Mouse (Mus musculus) C2C12 (cell line): ENCODE results near the gene Adgrl1.

Source experiments
- CEBPB ChIP-seq: IDR thresholded peaks from one replicate; pipeline ENCODE4 v1.6.1; 2011; ENCODE audit warnings: low read depth, mild to moderate bottlenecking, control low read depth, moderate library complexity
- CTCF ChIP-seq: IDR thresholded peaks from one replicate; pipeline ENCODE4 v1.5.1; 2011; ENCODE audit not compliant: control insufficient read depth, insufficient read depth, insufficient read length
- FOSL1 ChIP-seq: IDR thresholded peaks from one replicate; pipeline ENCODE4 v1.8.0; 2011; ENCODE audit warnings: mild to moderate bottlenecking, low read length; ENCODE audit not compliant: poor library complexity, insufficient read depth, severe bottlenecking
- MAX ChIP-seq: IDR thresholded peaks from one replicate; pipeline ENCODE4 v1.6.1; 2011; ENCODE audit warnings: mild to moderate bottlenecking, control low read depth
- MYOD1 ChIP-seq: IDR thresholded peaks from one replicate; pipeline ENCODE4 v1.6.1; 2011; ENCODE audit warnings: low read depth; ENCODE audit not compliant: control insufficient read depth, insufficient read length
- MYOG ChIP-seq: IDR thresholded peaks from one replicate; pipeline ENCODE4 v1.6.1; 2011; ENCODE audit not compliant: control insufficient read depth, insufficient read length; ENCODE audit errors: extremely low read depth
- USF1 ChIP-seq: IDR thresholded peaks from one replicate; pipeline ENCODE4 v1.6.1; 2011; ENCODE audit warnings: low read depth, mild to moderate bottlenecking, control low read depth, moderate library complexity

DNA sequence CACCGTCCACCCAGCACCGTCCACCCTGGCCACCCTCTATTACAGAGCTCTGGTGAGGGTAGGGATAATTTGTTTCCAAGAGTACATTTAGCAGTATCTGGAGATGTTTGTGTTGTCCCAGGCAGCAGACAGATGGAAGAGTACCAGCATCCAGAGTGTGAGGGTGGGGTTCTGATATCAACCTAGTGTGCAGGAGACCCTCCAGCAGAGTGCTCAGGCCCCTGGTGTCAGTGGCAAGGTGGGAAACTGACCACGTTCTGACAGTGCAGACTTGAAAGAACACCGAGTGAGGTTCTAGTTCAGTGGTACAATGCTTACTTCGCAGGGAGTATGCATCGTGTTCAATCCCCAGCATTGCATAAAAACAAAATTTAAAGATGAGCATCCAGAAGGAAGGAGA lies 71.8 kb downstream of the Adgrl1 start:
- TF ChIP-seq MAX = no peak
- TF ChIP-seq CTCF = no peak
- TF ChIP-seq USF1 = no peak
- no peak for TF ChIP-seq MYOG
- TF ChIP-seq MYOD1 = no peak
- no peak for TF ChIP-seq CEBPB
- no peak for TF ChIP-seq FOSL1
